Mouse (Mus musculus) heart, adult 18-20 months (tissue): Measurements from ENCODE around the gene Arntl. TPM values are rescaled to one million over a fixed set of nuclear protein-coding genes. Genes with fewer than 3 reads are reported as not detected.
"Not testable (repeated sequence)": the region's sequence is repeated elsewhere in the genome, so short reads cannot be mapped to it uniquely, and the experiment has no call there.

ENCODE experiments used
- DNase-seq, 2 experiments: peaks; one replicate each; pipeline ENCODE4 v3.0.0; 2021 to 2022; ENCODE audit warnings: mixed read lengths in 1 of 2
- total RNA-seq, 2 experiments: library from RNA; stranded (reverse); gene quantifications; 2 replicates each; pipeline ENCODE4 v1.2.3; 2021

Arntl gene
- total RNA-seq, 2 experiments from 2014 or later, result 18.5 to 22.6 TPM

DNA sequence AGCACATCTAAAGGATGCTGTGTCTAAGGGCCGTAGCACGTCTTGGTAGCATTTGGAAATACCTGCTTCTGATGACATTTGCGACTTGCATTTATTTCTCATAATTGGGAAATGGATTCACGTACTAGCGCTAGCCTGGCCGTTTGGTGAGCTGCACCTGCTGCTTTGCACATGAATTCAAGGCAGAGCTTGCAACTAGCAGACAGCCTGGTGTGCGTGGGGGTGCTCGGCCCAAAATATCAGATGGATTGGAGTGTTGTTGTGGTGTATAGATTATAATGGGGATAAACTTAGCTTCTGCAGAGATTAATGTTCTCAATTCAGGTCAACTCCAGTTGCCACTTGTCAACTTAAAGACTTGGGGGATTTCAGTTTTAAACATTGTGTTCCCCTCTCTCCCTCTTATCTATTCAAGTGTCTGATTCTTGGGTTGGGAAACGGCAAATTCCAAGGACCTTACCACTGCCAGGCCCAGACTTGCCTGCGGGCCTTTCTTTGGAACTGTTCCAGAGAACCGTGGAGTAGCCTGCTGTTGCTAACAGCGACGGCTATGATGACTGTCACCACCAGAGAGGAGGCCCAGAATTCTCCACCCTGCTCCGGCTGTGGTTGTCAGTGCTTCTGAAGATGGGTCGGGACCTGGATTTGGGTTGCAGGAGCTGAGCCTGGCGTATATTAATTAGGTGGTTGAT is 42.0 kb downstream of the Arntl start:
- peak; percentile 55 to 60 for DNase-seq

DNA sequence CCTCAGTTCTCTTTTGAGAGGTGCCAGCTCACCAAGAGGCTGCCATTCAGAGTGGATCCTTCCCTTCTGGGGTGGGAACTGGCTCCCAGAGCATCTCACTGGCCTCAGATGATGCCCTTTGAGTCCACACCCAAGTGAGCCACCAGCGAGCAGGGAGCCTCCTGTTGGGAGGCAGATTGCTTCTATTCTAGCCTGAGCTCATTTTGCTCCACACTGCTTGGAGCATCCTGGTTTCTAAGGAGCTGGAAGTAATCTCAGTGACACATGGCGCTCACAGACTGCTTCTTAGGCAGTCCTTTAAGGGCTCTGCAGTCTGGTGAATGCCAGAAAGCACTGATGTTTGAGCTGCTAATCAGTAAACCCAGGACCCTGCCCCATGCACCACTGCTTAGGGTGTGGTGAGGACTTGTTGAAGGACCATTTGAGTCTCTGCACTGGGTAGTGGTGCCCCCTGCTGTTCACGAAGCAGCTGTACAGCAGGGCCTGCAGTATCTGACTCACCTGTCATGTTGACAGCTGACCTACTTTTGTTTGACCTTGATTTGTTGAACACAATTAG is 43.2 kb downstream of the Arntl start:
- peak; percentile 57 to 66 for DNase-seq

DNA sequence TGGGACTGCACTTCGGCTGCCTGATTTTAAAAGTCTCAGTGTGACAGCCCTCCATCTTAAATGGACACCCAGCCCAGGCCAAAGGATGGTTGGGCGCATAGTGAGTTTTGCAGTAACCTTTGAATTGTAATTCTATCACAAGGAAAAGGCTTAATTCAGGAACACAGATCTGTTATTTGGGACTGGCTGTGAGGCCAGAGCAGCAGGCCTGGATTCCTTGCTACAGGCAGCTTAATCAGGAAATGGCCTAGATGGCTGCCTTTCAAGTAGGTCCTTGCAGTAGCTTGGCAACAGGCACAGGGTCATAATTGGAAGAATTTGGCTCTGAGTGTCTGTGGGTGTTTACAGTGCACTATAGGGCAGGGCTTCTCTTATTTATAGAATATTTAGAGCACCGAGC is 43.7 kb downstream of the Arntl start:
- DNase-seq, result peak; percentile 76 to 86

DNA sequence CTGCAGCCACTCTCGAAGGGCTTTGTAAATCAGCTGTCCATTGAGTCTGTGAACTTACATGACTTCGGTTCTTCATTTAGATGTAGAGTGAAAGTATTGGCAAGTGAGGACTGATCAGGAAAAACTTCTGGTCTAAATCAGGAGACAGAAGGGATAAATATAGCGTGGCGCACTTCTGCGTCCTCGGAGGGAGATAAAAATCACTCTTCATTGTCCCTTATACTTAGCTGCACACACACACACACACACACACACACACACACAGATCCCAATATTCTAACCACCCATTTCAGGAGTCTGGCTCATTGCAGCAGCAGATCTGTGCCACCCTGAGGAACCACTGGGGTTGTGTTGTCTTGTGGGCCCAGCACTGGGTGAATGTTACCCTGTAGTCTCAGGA is 44.3 kb downstream of the Arntl start:
- DNase-seq, result no peak

DNA sequence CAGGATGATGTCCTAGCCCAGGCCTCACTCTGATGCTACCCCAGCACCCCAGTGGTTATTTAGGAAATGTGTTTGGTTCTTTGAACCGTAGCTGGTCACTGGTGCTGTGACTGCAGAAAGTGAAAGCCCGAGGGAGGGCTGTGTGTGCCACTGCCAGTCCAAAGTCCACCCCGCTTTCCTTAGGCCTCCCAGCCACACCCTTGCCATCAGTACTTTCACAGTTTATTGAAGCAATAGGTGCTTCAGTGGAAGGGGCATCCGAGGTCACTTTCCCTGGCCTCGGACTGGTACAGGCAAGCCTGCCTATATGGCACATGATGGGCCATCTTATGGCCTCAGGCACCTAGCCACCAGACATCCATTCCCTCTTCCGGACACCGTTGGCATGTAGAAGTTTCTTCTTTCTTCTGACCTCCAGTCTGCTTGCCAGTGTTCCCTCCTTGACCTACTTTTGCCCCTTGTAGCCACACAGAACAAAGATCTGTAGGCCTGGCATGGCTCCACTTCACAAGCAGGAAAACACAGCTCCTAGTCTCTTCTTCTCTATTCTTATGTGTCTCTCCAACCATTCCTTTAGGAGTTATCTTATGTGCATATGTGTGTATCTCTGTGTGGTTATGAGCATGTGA is 46.6 kb downstream of the Arntl start:
- no peak for DNase-seq

DNA sequence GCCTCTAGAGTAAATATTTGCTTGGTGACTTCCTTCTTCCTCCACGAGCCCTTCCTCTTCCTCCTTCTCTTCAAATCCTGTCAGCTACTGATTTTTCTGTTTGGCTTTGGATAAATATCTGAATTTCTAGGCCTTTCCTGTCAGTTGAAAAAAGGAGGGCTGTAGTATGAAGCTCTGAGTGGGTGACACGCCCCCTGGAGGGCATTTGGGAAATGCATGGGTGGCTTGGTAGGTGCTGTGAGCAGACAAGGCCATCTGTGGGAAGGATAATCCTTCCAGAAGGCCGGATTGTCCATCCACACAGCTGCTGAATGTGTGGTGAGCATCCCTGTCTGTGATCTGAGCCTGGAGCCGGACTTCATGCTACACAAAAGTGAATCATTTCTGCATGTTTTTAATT is 48.8 kb downstream of the Arntl start:
- peak in 1 of 2 experiments; percentile 43 for DNase-seq

DNA sequence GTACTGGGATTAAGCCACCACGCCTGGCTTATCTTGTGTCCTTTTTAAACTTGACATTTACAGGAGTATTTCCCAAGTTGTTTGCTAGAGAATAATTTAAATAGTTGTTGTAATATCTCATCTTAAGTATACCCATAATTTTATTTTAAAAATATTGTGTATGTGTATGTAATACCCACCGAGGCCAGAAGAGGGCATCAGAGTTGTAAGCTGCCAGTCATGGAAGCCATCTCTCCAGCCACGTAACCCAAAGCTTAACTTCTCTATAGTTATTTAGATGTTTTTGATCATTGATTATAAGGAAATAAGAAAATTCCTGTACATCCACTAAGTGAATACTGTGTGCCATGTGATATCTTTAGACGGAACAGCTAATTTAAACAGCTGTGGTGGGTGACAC is 51.2 kb downstream of the Arntl start:
- no peak for DNase-seq

DNA sequence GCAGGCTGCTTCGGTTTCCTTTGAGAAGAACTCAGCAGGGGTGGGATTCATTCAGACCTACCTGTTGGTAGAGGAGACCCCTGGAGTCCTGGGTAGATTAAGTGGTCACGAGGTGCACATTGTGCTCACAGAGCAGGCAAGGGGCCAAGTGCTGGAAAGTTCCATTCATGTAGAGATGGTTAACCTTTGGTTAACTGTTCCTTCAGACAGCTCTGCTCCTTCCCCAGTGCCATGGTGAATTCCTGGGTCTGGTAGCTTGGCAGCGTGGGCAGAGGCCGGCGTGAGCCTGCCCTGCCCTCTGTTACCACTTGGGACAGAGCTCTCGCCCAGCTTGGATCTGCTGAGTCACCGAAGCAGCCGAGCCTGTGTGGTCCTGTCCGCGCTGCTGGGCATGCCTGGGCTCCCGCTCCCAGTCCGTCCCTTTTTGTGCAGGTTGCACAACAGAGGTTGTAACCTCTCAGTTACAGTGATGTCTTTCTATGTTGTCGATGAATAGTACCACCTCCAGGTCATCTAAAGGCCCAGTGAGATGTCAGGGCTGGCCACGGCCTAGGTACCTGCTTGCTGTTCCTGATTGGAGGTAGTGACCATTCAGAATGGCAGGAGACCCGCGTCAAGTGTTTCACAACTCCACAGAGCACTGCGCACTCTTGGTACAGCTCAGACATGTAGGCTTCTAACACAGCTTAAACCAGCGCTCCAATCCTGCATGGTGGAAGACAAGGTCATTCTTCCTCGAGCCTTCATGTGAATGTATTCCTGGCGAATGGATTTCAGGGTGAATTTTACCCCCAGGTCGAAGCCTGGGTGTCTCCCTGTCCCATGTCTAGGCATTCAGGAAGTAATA is 53.3 kb downstream of the Arntl start:
- DNase-seq, result peak; percentile 56 to 68

DNA sequence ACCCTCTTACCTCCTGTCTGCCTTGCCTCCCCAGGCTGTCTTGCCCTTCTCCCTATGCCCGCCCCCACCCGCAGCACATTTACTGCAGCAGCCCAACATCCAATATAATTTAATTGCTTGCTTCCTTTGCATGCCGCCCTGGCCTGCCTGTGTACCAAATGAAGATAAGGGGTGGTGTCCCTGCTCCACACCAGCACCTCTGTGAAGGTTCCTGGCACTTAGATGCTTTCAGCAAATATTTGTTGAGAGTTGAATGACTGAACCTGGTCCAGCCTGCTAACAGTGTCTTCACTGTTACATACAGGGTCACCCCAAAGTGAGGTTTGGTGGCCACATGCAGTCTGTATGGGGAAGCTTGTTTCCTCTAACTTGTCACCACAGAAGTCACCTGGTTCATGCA is 54.4 kb downstream of the Arntl start:
- DNase-seq, result no peak

DNA sequence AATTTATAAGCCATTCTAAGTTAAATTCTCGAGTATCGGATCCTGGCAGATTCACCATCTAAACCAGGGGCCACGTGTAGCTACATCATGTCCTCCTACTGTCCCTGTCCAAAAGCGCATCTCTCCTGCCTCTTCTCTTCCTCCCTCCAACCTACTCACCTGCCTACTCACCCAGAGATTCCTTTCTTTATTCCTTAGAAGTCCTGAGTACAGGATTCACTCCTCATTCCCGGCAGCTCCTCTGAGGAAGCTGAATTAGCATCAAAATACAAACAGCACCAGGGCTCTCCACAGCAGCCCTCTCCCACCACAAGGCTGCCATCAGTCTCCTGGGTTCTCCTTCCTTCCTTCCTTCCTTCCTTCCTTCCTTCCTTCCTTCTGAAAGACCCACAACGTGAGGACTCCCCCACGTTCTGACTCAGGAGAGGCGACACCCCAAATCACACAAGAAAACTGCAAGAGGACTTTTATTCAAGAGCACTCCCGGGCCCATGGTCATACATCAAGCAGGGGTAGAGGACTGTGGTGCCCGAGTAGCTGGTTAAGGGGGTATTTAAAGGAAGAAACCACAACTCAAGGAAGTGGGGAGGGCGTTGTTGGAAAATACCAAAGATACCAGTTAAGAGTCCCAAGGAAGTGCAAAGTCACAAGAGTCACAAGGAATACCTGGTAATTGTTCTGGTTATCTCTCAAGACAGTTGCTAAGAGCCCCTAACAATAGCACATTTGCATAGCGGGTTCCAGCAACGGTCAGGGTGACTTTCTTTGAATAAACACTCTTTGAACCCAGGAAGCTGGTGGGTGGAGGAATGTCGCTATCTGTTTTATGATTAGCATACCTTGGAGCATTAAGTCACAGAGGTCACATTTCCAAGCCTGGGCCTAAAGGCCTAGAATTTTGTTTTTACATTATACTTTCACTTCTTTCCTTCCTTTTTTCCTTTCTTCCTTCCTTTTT is 55.5 kb downstream of the Arntl start:
- DNase-seq, result not testable (repeated sequence)

DNA sequence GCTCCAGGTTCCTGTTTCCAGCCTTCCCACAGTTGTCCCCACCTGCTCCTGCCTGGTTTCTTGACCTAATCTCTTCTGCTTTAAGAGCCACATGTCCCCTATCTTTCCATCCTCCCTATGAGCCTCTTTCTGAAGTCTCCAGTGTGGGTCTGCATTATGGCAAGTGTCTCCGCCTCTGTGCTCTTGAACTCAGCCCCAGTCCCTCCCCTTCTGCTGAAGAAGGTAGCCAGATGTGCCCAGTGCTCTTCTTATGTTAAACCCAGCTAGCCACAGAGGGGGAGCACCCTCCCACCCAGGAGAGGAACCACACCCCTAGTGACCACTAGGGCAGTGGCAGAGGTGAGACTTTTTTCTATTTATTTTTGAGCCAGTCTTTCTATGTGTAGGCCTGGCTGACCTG is 56.7 kb downstream of the Arntl start:
- DNase-seq, result no peak

DNA sequence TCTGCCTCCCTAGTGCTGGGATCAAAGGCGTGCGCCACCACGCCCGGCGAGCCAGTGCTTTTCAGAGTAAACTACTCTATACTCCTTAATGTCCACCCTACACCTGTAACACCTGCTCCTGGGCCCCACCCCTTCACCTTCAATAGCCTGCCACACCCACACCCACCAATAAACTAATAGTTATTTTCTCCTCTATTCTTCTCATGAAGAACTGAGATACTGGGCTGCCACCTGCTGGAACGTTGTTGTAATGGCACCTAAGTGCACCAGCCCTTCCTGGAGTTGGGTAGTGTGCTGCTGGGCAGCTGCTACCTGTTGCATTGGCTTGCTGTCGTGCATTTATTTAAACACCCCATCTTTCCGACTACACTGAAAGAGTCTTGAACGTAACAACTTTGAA is 61.0 kb downstream of the Arntl start:
- DNase-seq, result peak; percentile 54 to 85

DNA sequence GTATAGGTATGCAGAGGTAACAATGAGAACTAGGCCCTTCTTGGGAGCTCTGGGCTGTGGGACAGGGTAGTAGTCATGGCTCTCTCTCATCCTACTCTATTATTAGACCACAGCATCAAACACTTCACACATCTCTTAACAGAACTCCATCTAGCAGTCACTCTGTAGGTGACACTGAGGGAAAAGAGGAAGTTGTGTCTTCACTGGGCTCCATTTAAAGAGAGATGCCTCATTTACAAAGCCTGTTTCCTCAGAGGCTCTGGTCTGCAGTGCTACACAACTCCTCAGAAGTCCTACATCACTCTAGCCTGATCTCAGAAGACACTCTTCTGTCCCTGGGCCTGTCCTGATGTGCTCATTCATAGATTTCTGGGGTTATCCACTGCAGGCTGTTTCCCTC is 61.8 kb downstream of the Arntl start:
- DNase-seq, result no peak

DNA sequence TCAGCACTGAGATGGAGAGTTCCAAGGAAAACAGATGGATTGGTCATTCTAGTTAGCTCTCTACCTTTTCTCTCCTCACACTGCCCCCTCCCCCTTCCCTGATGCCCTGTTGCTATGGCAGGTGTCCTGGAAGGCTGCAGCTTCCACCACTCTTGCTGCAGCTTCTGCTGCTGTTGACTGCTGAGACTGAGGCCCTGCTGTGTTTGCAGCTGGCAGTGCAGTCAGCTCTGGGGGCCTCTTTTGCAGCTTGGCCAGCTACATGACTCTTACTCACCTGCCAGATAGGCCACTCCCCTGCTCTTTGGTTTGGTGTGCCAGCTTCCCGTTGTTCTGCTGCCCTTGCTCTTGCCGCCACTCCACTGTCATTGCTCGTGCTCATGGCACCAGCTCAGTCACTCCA is 62.7 kb downstream of the Arntl start:
- DNase-seq, result no peak

DNA sequence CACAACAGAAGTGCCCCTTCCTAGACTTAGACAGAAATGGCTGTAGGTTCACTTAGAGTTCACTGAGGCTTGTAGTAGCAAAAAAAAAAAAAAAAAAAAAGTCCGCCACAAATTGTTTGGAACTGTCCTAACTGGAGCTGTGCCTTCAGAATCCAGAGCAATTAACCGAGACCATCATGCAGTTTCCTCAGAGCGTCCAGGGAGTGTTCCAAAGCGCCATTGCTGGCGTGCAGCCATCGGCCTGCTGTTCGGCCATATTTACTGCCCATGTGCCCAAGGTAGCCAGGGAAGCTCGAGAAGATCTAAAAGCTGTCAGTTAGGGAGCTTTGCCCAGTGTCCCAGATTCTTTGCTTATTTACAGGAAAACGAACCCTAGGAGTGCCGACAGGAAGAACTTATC is 63.3 kb downstream of the Arntl start:
- peak; percentile 28 to 42 for DNase-seq

DNA sequence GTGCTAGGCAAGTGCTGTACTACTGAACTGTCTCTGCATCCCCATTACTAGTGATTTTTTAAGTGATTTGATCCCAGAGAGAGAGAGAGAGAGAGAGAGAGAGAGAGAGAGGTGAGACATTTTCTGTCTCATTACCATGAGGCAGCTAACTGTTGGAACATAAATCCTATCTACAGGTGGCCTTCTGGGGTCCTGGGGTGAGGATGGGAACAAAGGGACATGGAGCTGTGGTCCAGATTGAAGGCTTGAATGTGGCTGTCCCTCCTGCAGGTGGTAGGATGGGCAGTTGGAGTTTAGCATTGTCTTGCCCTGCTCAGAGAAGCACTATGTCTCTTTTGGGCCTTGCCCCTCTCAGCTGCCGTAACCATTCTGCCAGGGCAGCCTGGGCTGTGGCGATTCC is 63.7 kb downstream of the Arntl start:
- DNase-seq, result no peak

DNA sequence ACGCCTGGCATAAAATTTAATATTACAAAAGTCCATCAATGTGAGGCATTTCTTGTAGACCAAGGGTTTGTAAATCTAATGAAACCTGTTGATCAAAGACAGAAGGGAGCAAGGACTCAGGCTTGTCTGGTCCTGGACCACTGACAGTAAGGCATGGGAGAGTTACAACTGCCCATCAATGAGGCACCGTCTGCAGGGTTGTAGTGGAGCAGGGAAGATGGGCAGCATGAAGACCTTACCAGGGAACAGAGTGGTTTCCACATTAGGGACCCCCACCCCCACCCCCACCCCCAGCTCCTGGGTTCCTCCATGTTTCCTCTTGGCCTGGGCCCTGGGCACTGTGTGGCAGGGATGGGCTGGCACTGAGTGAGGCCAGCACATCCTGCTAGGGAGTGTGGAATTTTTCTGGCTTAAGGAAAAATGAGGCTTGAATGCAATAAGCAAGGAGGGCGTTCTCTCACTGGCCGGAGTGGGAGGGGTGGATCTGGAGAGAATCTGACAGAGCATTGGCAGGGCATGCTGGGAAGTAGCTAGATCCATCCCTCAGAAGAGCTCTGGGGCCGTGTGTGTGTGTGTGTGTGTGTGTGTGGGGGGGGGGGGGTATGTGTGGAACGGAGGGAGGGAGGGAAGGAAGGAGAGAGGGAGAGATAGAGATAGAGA is 65.2 kb downstream of the Arntl start:
- no peak for DNase-seq

DNA sequence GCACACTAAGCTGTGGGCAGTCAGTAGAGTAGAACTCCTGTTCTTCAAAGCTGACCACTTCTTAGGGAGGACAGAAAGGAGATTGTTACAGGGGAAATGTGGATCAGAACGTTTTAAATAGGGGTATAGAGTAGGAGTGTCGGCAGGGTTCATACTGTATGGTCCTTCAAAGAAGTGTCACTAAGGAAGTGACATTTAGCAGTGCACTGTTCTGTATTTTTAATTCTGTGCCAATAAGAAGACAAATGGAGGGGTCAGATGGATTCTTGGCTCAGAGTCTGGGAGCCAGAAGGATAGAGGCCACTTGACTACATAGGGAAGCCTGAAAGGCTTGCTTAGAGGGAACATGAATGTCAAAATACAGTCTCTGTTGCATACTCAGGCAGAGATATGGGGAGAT is 70.0 kb downstream of the Arntl start:
- DNase-seq, result no peak

DNA sequence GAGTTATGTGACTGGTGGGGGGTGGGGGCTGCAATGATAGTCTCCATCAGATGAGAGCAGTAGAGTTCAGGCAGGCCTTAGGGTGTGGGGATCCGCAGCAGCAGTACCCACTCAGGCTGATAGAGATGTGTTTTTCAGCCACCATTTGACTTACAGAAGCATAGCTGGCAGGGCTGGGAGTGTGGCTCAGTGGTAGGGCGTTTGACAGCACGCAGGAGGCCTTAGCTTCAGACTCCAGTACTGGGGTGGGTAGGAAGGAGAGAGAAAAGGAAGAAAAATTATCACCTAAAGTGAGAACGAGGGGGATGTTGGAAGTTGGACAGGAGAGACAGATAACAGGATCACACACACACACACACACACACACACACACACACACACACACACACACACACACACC is 71.2 kb downstream of the Arntl start:
- DNase-seq, result no peak

DNA sequence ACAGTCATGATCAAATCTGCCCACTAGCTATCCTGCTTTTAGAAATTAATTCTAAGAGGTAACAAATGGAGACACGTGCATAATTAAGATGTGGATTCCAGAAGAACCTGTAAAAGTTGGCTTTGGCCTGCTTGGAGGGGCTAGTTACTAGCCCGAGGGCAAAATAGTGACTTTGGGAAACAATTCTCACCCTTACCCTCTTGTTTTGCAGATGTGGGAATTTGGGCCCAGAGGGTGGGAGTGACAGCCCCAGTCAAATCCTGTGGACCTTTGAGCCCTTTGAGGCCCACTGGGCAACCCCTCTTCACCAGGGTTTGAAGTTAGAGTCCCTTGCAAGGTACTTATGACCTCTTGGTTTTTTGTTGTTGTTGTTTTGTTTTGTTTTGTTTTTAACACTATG is 72.0 kb downstream of the Arntl start:
- DNase-seq, result no peak

DNA sequence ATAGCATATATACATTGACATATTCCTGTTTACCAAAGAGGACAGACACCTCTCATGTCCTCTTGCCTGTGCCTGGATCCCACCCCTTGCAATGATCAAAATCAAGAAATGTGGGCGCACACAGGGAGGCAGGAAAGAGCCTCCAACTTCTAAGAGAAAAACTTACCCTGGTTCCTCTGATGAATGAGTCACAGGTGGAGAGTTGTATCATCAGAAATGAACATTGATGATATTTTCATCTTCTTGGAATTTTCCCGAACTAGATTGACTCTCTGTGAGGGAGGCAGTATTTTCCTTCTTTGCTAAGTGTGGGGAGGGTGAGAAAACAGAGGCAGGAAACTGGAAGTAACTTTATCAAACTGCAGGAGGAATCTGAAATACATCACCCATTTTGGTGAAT is 78.1 kb downstream of the Arntl start:
- no peak for DNase-seq
